Mouse (Mus musculus): ENCODE results near the gene Mmp24. TPM values are rescaled to one million over a fixed set of nuclear protein-coding genes. Genes with fewer than 3 reads are reported as not detected.

Gene Mmp24
- polyA plus RNA-seq (2017; shearing (Covaris generic)): 0.07 TPM

DNA sequence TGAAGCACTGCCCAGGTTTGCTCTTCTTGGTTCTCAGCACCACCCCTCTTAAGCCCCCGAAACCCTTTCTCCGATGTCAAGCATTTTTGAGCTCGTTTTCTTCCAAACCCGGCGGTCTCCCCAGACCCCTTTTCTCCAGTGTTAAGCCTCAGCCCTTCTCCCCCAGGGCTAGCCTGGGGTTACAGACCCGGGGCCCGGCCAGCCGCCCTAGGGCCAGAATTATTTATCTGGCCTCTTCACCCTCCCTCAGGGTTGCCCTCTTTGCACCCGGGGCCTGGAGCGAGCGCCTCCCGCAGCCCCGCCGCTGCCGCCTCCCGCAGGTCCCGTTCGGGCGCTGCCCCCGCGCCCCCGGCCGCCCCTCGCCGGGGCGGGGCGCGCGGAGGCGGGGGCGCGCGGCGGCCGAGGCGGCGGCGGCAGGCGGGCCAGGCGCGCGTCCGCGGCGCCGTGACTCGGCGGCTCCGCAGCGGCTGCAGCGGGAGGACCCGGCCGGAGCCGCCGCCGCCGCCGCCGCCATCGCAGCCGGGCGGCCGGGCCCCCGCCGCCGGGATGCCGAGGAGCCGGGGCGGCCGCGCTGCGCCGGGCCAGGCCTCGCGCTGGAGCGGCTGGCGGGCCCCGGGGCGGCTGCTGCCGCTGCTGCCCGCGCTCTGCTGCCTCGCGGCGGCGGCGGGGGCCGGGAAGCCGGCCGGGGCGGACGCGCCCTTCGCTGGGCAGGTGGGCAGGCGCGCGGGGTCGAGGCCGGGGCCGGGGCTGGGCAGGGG is at the start of gene Mmp24:
Gene Mmp24 (plus strand): TSS at position 416 of the 758 bp plus-strand sequence.

DNA sequence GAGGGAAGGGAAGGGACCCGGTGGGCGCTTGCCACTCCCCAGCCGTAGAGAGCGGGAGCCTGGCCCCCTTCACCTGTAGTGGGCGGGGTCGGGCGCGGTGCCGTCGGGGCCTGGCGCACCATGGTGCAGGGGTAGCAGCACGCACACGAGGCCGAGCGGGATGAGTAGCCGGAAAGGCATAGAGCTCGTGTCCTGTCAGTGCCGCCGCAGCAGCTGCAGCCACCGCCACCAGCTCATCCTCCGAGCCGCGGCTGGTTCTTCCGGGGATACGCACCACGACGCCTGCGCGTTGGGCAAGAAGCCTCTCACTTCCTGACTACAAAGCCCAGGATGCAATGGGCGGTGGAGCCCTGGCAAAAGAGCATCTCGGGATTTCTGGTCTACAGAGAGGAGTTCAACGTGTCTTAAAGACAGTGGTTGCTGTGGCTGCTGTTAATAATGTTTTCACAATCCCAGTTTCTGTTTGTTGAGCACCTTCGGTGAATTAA is 45.9 kb upstream of the Mmp24 start, which contains the start of gene Edem2:
Gene Edem2 (minus strand): TSS at position 318 of the 488 bp plus-strand sequence.

DNA sequence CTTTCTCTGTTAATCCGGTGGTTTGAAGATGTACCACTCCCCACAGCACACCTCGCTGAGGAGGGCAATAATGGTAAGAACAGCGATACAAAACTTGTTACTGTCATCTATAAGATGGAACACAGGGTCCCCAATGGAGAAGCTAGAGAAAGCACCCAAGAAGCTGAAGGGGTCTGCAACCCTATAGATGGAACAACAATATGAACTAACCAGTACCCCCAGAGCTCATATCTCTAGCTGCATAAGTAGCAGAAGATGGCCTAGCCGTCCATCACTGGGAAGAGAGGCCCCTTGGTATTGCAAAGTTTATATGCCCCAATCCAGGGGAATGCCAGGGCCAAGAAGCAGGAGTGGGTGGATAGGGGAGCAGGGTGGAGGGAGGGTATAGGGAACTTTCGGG is 39.4 kb upstream of the Mmp24 start, which contains the start of gene Gm17581:
Gene Gm17581 (minus strand): TSS at position 101 of the 400 bp plus-strand sequence.

DNA sequence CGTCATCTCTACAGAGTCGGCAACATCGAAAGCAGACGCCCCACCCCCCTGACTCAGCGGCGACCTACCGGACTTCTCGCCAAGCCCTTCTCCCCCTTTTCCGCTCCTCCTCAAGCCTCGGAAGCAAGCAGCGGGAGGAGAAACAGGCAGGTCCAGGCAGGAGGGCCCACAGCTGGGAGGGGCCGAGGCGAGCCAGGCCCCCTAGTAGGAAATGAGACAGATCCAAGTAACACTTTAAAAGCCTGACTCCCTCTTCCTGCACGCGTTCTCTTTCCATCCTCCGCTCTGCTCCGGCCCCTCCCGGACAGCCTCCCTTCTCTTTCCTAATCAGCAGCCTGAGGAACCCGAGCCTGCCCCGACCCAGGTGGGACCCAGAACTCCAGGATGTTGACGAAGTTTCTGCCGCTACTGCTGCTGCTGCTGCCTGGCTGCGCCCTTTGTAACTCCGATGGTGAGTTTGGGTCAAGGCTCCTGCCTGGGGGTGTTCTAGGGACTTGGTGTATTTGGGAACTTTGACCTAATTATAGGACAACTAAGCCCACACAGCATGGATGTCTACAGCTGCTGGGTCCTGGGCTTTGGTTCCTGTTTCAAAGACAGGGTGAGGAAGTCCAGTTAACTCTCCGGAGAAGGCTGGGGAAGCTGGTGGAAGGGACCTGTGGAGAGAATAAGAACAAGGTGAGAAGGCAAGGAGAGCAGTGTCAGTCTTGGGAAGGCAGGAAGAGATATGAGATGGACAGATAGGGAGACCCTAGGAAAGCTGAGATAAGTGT is 23.9 kb upstream of the Mmp24 start, which contains the start of gene Procr:
Gene Procr (plus strand): TSS at position 104 of the 773 bp plus-strand sequence.

DNA sequence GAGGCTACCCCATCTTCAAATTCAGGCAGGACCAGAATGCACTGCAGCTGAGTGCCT is 44.1 kb downstream of the Mmp24 start, which contains the start of gene BC029722:
Gene BC029722 (minus strand): TSS at position 35 of the 57 bp plus-strand sequence.

DNA sequence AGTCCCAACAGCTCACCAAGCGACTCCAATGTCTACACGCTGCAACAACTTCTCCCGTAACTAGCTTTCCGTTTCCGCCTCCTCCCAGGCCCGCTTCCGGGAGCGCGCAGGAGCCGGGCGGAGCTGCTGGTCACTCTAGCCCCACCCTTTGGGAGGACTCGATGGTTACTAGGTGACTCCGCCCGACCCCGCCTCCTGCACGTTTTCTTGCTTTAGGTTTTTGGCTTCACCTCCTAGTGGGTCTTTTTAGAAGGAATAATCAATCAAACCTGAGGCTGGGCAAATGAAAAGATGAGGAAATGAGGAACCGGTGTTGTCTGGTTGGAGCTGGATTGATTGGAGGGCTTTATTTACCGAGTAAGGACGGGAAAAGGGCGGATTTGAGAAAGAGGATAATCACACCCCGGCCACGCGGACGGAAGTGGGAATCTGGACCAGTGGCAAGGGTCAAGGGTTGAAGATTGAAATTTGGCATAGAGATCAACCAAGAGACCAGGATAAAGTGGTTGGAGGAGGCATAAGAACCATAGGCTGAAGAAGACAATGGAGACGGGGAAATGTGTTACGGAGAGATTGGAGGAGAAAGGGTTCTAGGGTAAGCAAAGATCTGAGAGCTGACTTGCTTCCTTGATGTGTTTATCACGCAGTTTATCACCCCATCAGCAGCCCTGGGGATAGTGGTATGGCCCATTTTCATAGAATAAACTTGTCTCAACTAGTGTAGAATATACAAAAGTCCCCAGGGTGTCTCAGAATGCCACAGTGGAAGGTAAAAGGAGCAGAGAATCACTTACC is 51.7 kb downstream of the Mmp24 start, which contains the start of gene Eif6:
Gene Eif6 (minus strand): TSS at position 296 of the 795 bp plus-strand sequence.

DNA sequence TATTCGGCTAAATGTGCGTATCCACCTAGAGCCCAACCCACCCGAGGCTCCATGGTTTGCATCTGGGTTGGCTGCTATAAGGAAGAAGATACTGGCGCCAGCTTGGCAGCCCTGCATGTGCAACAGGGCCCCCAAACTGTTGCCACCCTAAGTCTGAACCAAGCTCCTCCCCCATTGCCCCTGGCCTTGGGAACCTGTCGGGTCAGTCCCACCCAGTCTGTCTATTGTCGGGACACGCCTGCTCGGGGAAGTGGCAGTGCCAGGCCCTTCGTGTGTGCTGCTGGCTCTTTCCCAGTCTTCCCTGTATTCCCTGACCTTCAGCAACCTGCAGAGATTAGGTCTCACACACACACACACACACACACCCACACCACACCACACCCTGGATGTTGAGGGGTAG is 59.6 kb downstream of the Mmp24 start, which contains the start of gene Fam83c:
Gene Fam83c (minus strand): TSS at position 123 of the 400 bp plus-strand sequence.

Other genes starting within 250 kb of the Mmp24 start
- gene Gss, start 182.5 kb upstream of the Mmp24 start, polyA plus RNA-seq (2017; shearing (Covaris generic)): 19.4 TPM
- gene Myh7b, start 164.1 kb upstream of the Mmp24 start, polyA plus RNA-seq (2017; shearing (Covaris generic)): 0.19 TPM
- gene Trpc4ap, start 83.0 kb upstream of the Mmp24 start, polyA plus RNA-seq (2017; shearing (Covaris generic)): 70.5 TPM
- gene Edem2, start 45.9 kb upstream of the Mmp24 start, polyA plus RNA-seq (2017; shearing (Covaris generic)): 74.1 TPM
- not detected for gene Gm17581, start 39.5 kb upstream of the Mmp24 start, polyA plus RNA-seq (2017; shearing (Covaris generic))
- gene Procr, start 24.2 kb upstream of the Mmp24 start, polyA plus RNA-seq (2017; shearing (Covaris generic)): not detected
- gene BC029722, start 44.1 kb downstream of the Mmp24 start, polyA plus RNA-seq (2017; shearing (Covaris generic)): 53.0 TPM
- gene Eif6, start 51.6 kb downstream of the Mmp24 start, polyA plus RNA-seq (2017; shearing (Covaris generic)): 250 TPM
- gene Fam83c, start 59.5 kb downstream of the Mmp24 start, polyA plus RNA-seq (2017; shearing (Covaris generic)): not detected
- 52.5 TPM for gene Uqcc1, start 155.0 kb downstream of the Mmp24 start, polyA plus RNA-seq (2017; shearing (Covaris generic))
- not detected for gene Gm15557, start 165.4 kb downstream of the Mmp24 start, polyA plus RNA-seq (2017; shearing (Covaris generic))
- gene Gdf5, start 170.0 kb downstream of the Mmp24 start, polyA plus RNA-seq (2017; shearing (Covaris generic)): not detected
- 60.0 TPM for gene Cep250, start 181.1 kb downstream of the Mmp24 start, polyA plus RNA-seq (2017; shearing (Covaris generic))
- 1.8 TPM for gene 6430550D23Rik, start 232.6 kb downstream of the Mmp24 start, polyA plus RNA-seq (2017; shearing (Covaris generic))
- gene Ergic3, start 232.7 kb downstream of the Mmp24 start, polyA plus RNA-seq (2017; shearing (Covaris generic)): 165 TPM